Mouse (Mus musculus): Measurements from ENCODE around the gene Isca1. TPM values are rescaled to one million over a fixed set of nuclear protein-coding genes. Genes with fewer than 3 reads are reported as not detected.

Isca1 gene
- polyA plus RNA-seq, 1 experiment from 2014 or later: 140 TPM

GRCm38 (mm10) chr13:59768531-59768930 lies 1.1 kb downstream of the Isca1 start:
- 44% methylated on average over 13 of the region's 13 CpGs for WGBS
- Histone ChIP-seq H3K27ac (ENCODE audit: low read depth, low read length) (no peak overlapping the region), H3K4me1 (replicated peaks; ENCODE audit: control insufficient read depth, insufficient read depth, low read length) (peaks cover 9% of the 10 kb centered on the region), H3K9ac (ENCODE audit: low read depth, low read length) (peak overlapping the region; percentile 77; the same call in 1 of the 2 replicates), H3K9me3 (ENCODE audit: control insufficient read depth, low read length) (no peaks in the 10 kb centered on the region), H3K36me3 (ENCODE audit: control insufficient read depth, insufficient read depth, low read length) (no peaks in the 10 kb centered on the region), H3K4me3 (ENCODE audit: low read depth, low read length) (peak overlapping the region; percentile 85), H3K4me2 (replicated peaks; ENCODE audit: low read depth, low read length) (peak overlapping the region; percentile 74), H3K27me3 (ENCODE audit: control insufficient read depth, insufficient read depth, low read length) (no peaks in the 10 kb centered on the region)
- ATAC-seq (ENCODE audit: low FRiP score): no peak
- DNase-seq (ENCODE audit: low spot score): no peak

- H3K27me3 ChIP-seq (ENCODE audit: control insufficient read depth, insufficient read depth, low read length): no peaks in the 10 kb centered on the region
- no peak for ATAC-seq (ENCODE audit: low FRiP score)
- no peak overlapping the region for H3K27ac ChIP-seq (ENCODE audit: low read depth, low read length)
- H3K9me3 ChIP-seq (ENCODE audit: control insufficient read depth, low read length): no peaks in the 10 kb centered on the region
- no peak for DNase-seq (ENCODE audit: low spot score)
- H3K4me1 ChIP-seq (replicated peaks; ENCODE audit: control insufficient read depth, insufficient read depth, low read length): peaks cover 9% of the 10 kb centered on the region
- no peak overlapping the region for H3K9ac ChIP-seq (ENCODE audit: low read depth, low read length)
- H3K36me3 ChIP-seq (ENCODE audit: control insufficient read depth, insufficient read depth, low read length): no peaks in the 10 kb centered on the region
- no peak overlapping the region for H3K4me3 ChIP-seq (ENCODE audit: low read depth, low read length)
- WGBS: 83% methylated on average over 11 of the region's 11 CpGs
- H3K4me2 ChIP-seq (replicated peaks; ENCODE audit: low read depth, low read length): no peak overlapping the region
Measured at GRCm38 (mm10) chr13:59766786-59767515, 2.7 kb downstream of the Isca1 start.

- 0 out of 2 replicates have a peak, but pooled peaks cover 2% of the 10 kb centered on the region for H3K36me3 ChIP-seq (ENCODE audit: control insufficient read depth, insufficient read depth, low read length)
- no peak overlapping the region for H3K4me3 ChIP-seq (ENCODE audit: low read depth, low read length)
- H3K9me3 ChIP-seq (ENCODE audit: control insufficient read depth, low read length): no peaks in the 10 kb centered on the region
- H3K4me2 ChIP-seq (replicated peaks; ENCODE audit: low read depth, low read length): no peak overlapping the region
- H3K27me3 ChIP-seq (ENCODE audit: control insufficient read depth, insufficient read depth, low read length): no peaks in the 10 kb centered on the region
- peaks cover 6% of the 10 kb centered on the region for H3K4me1 ChIP-seq (replicated peaks; ENCODE audit: control insufficient read depth, insufficient read depth, low read length)
- no peak overlapping the region for H3K27ac ChIP-seq (ENCODE audit: low read depth, low read length)
- ATAC-seq (ENCODE audit: low FRiP score) (no peak), DNase-seq (ENCODE audit: low spot score) (no peak)
- WGBS: 93% methylated on average over 7 of the region's 7 CpGs
- H3K9ac ChIP-seq (ENCODE audit: low read depth, low read length): no peak overlapping the region
Measured at GRCm38 (mm10) chr13:59762791-59763190, 6.8 kb downstream of the Isca1 start.

GRCm38 (mm10) chr13:59756906-59757305 lies 12.7 kb downstream of the Isca1 start:
- no peak overlapping the region for H3K27ac ChIP-seq (ENCODE audit: low read depth, low read length)
- 88% methylated on average over 7 of the region's 7 CpGs for WGBS
- H3K4me1 ChIP-seq (replicated peaks; ENCODE audit: control insufficient read depth, insufficient read depth, low read length): no peaks in the 10 kb centered on the region
- no peak for ATAC-seq (ENCODE audit: low FRiP score)
- H3K4me3 ChIP-seq (ENCODE audit: low read depth, low read length): no peak overlapping the region
- H3K9me3 ChIP-seq (ENCODE audit: control insufficient read depth, low read length): no peaks in the 10 kb centered on the region
- H3K36me3 ChIP-seq (ENCODE audit: control insufficient read depth, insufficient read depth, low read length): 0 out of 2 replicates have a peak, but pooled peaks cover 8% of the 10 kb centered on the region
- no peak overlapping the region for H3K4me2 ChIP-seq (replicated peaks; ENCODE audit: low read depth, low read length)
- DNase-seq (ENCODE audit: low spot score): no peak
- no peak overlapping the region for H3K9ac ChIP-seq (ENCODE audit: low read depth, low read length)
- H3K27me3 ChIP-seq (ENCODE audit: control insufficient read depth, insufficient read depth, low read length): no peaks in the 10 kb centered on the region

GRCm38 (mm10) chr13:59750310-59750709 lies 19.3 kb downstream of the Isca1 start:
- WGBS: 80% methylated on average over 12 of the region's 12 CpGs
- no peak overlapping the region for H3K4me3 ChIP-seq (ENCODE audit: low read depth, low read length)
- DNase-seq (ENCODE audit: low spot score) (no peak), ATAC-seq (ENCODE audit: low FRiP score) (no peak)
- no peak overlapping the region for H3K4me2 ChIP-seq (replicated peaks; ENCODE audit: low read depth, low read length)
- no peak overlapping the region for H3K27ac ChIP-seq (ENCODE audit: low read depth, low read length)
- H3K36me3 ChIP-seq (ENCODE audit: control insufficient read depth, insufficient read depth, low read length): 0 out of 2 replicates have a peak, but pooled peaks cover 3% of the 10 kb centered on the region
- no peaks in the 10 kb centered on the region for H3K9me3 ChIP-seq (ENCODE audit: control insufficient read depth, low read length)
- no peaks in the 10 kb centered on the region for H3K27me3 ChIP-seq (ENCODE audit: control insufficient read depth, insufficient read depth, low read length)
- H3K4me1 ChIP-seq (replicated peaks; ENCODE audit: control insufficient read depth, insufficient read depth, low read length): no peaks in the 10 kb centered on the region
- no peak overlapping the region for H3K9ac ChIP-seq (ENCODE audit: low read depth, low read length)

- no peak for DNase-seq (ENCODE audit: low spot score)
- H3K27me3 ChIP-seq (ENCODE audit: control insufficient read depth, insufficient read depth, low read length): no peaks in the 10 kb centered on the region
- no peak within 1 kb of the TSS for H3K4me3 ChIP-seq (ENCODE audit: low read depth, low read length)
- H3K27ac ChIP-seq (ENCODE audit: low read depth, low read length): no peak within 1 kb of the TSS
- no peaks in the 10 kb centered on the region for H3K4me1 ChIP-seq (replicated peaks; ENCODE audit: control insufficient read depth, insufficient read depth, low read length)
- ATAC-seq (ENCODE audit: low FRiP score): no peak
- no peak within 1 kb of the TSS for H3K4me2 ChIP-seq (replicated peaks; ENCODE audit: low read depth, low read length)
- H3K9ac ChIP-seq (ENCODE audit: low read depth, low read length): no peak within 1 kb of the TSS
- no peaks in the 10 kb centered on the region for H3K9me3 ChIP-seq (ENCODE audit: control insufficient read depth, low read length)
- 88% methylated on average over 9 of the region's 9 CpGs for whole genome bisulfite sequencing
- no peaks in the 10 kb centered on the region for H3K36me3 ChIP-seq (ENCODE audit: control insufficient read depth, insufficient read depth, low read length)
Measured at GRCm38 (mm10) chr13:59746711-59747110, 22.9 kb downstream of the Isca1 start, which contains the start of gene 1700014D04Rik. Gene 1700014D04Rik (minus strand): TSS chr13:59746752.

- ATAC-seq (ENCODE audit: low FRiP score) (no peak), DNase-seq (ENCODE audit: low spot score) (no peak)
- Histone ChIP-seq H3K27ac (ENCODE audit: low read depth, low read length) (no peak overlapping the region), H3K9me3 (ENCODE audit: control insufficient read depth, low read length) (no peaks in the 10 kb centered on the region), H3K4me1 (replicated peaks; ENCODE audit: control insufficient read depth, insufficient read depth, low read length) (no peaks in the 10 kb centered on the region), H3K9ac (ENCODE audit: low read depth, low read length) (no peak overlapping the region), H3K27me3 (ENCODE audit: control insufficient read depth, insufficient read depth, low read length) (no peaks in the 10 kb centered on the region), H3K4me3 (ENCODE audit: low read depth, low read length) (no peak overlapping the region), H3K4me2 (replicated peaks; ENCODE audit: low read depth, low read length) (no peak overlapping the region), H3K36me3 (ENCODE audit: control insufficient read depth, insufficient read depth, low read length) (no peaks in the 10 kb centered on the region)
- WGBS: 72% methylated on average over 5 of the region's 6 CpGs
Measured at GRCm38 (mm10) chr13:59746164-59746563, 23.4 kb downstream of the Isca1 start.

GRCm38 (mm10) chr13:59745462-59745861 lies 24.1 kb downstream of the Isca1 start:
- ATAC-seq (ENCODE audit: low FRiP score): no peak
- Histone ChIP-seq H3K9ac (ENCODE audit: low read depth, low read length) (no peak overlapping the region), H3K9me3 (ENCODE audit: control insufficient read depth, low read length) (no peaks in the 10 kb centered on the region), H3K4me2 (replicated peaks; ENCODE audit: low read depth, low read length) (no peak overlapping the region), H3K27me3 (ENCODE audit: control insufficient read depth, insufficient read depth, low read length) (no peaks in the 10 kb centered on the region), H3K27ac (ENCODE audit: low read depth, low read length) (no peak overlapping the region), H3K4me1 (replicated peaks; ENCODE audit: control insufficient read depth, insufficient read depth, low read length) (no peaks in the 10 kb centered on the region), H3K36me3 (ENCODE audit: control insufficient read depth, insufficient read depth, low read length) (no peaks in the 10 kb centered on the region), H3K4me3 (ENCODE audit: low read depth, low read length) (no peak overlapping the region)
- 87% methylated on average over 6 of the region's 6 CpGs for WGBS
- DNase-seq (ENCODE audit: low spot score): no peak

- Histone ChIP-seq H3K27me3 (ENCODE audit: control insufficient read depth, insufficient read depth, low read length) (no peaks in the 10 kb centered on the region), H3K4me3 (ENCODE audit: low read depth, low read length) (no peak overlapping the region), H3K4me1 (replicated peaks; ENCODE audit: control insufficient read depth, insufficient read depth, low read length) (no peaks in the 10 kb centered on the region), H3K9me3 (ENCODE audit: control insufficient read depth, low read length) (no peaks in the 10 kb centered on the region), H3K9ac (ENCODE audit: low read depth, low read length) (no peak overlapping the region), H3K4me2 (replicated peaks; ENCODE audit: low read depth, low read length) (no peak overlapping the region), H3K27ac (ENCODE audit: low read depth, low read length) (no peak overlapping the region), H3K36me3 (ENCODE audit: control insufficient read depth, insufficient read depth, low read length) (no peaks in the 10 kb centered on the region)
- ATAC-seq (ENCODE audit: low FRiP score) (no peak), DNase-seq (ENCODE audit: low spot score) (no peak)
- WGBS: 83% methylated on average over 10 of the region's 10 CpGs
Measured at GRCm38 (mm10) chr13:59741697-59742096, 27.9 kb downstream of the Isca1 start.
